Mouse (Mus musculus) fat pad, adult 2 months (tissue): ENCODE measurements around the gene Skor1.

Experiments used
- DNase-seq: peaks from one replicate; pipeline ENCODE4 v3.0.0-alpha.2; 2011; ENCODE audit warnings: low read depth, low spot score; ENCODE audit errors: extremely low read depth

Gene Skor1

GRCm38 (mm10) chr9:63094030-63094429, 54.7 kb downstream of the Skor1 start:
- no peak for DNase-seq

- DNase-seq, result no peak
These were observed 56.2 kb downstream of the Skor1 start for GRCm38 (mm10) chr9:63092567-63092966.

GRCm38 (mm10) chr9:63091971-63092528, 56.7 kb downstream of the Skor1 start:
- no peak for DNase-seq

GRCm38 (mm10) chr9:63091101-63091921, 57.5 kb downstream of the Skor1 start:
- DNase-seq, result no peak

- no peak for DNase-seq
These were observed 59.6 kb downstream of the Skor1 start for GRCm38 (mm10) chr9:63089141-63089540.
